Mouse (Mus musculus) urinary bladder, postnatal 10 days (tissue): ENCODE results near the gene Gm21739.
"Not testable (repeated sequence)": the region's sequence is repeated elsewhere in the genome, so short reads cannot be mapped to it uniquely, and the experiment has no call there.

Experiments used
- DNase-seq: peaks from one replicate; pipeline ENCODE4 v3.0.0; 2022; ENCODE audit warnings: low spot score

Gm21739 gene

GRCm38 (mm10) chrY:44264344-44264743 lies at the start of gene Gm21739:
TSS of gene Gm21739 (minus strand) at chrY:44264444.
- not testable (repeated sequence) for DNase-seq
